Mouse (Mus musculus): ENCODE results near the gene Add1. TPM values are rescaled to one million over a fixed set of nuclear protein-coding genes. Genes with fewer than 3 reads are reported as not detected.

Add1 gene
- polyA plus RNA-seq, 1 experiment from 2014 or later, result 176 TPM

- peaks cover 4% of the 10 kb centered on the region for H3K4me1 ChIP-seq (ENCODE audit: control insufficient read depth, insufficient read depth, low read length)
- WGBS, result 86% methylated on average over 3 of the region's 3 CpGs
- no peak for ATAC-seq (ENCODE audit: insufficient read depth, low FRiP score)
- no peak overlapping the region for H3K27ac ChIP-seq (ENCODE audit: low read length)
- no peaks in the 10 kb centered on the region for H3K9me3 ChIP-seq (replicated peaks; ENCODE audit: control insufficient read depth, low read length)
- H3K27me3 ChIP-seq (ENCODE audit: control insufficient read depth, insufficient read depth, low read length), result no peaks in the 10 kb centered on the region
- H3K36me3 ChIP-seq (ENCODE audit: control insufficient read depth, insufficient read depth, low read length), result peaks cover 27% of the 10 kb centered on the region
- H3K4me2 ChIP-seq (ENCODE audit: low read depth, low read length), result no peak overlapping the region
- H3K9ac ChIP-seq (ENCODE audit: low read length), result no peak overlapping the region
- H3K4me3 ChIP-seq (replicated peaks; ENCODE audit: low read length), result no peak overlapping the region
Measured at GRCm38 (mm10) chr5:34641991-34642390, 68.5 kb downstream of the Add1 start.

GRCm38 (mm10) chr5:34642932-34643331, 69.5 kb downstream of the Add1 start:
- Histone ChIP-seq H3K27ac (ENCODE audit: low read length) (no peak overlapping the region), H3K9me3 (replicated peaks; ENCODE audit: control insufficient read depth, low read length) (no peaks in the 10 kb centered on the region), H3K4me2 (ENCODE audit: low read depth, low read length) (no peak overlapping the region), H3K4me3 (replicated peaks; ENCODE audit: low read length) (no peak overlapping the region), H3K36me3 (ENCODE audit: control insufficient read depth, insufficient read depth, low read length) (peaks cover 31% of the 10 kb centered on the region), H3K9ac (ENCODE audit: low read length) (no peak overlapping the region), H3K27me3 (ENCODE audit: control insufficient read depth, insufficient read depth, low read length) (no peaks in the 10 kb centered on the region), H3K4me1 (ENCODE audit: control insufficient read depth, insufficient read depth, low read length) (no peaks in the 10 kb centered on the region)
- WGBS, result 64% methylated on average over 5 of the region's 5 CpGs
- ATAC-seq (ENCODE audit: insufficient read depth, low FRiP score), result peak; percentile 88

- Histone ChIP-seq H3K4me1 (ENCODE audit: control insufficient read depth, insufficient read depth, low read length) (no peaks in the 10 kb centered on the region), H3K36me3 (ENCODE audit: control insufficient read depth, insufficient read depth, low read length) (peaks cover 31% of the 10 kb centered on the region), H3K4me2 (ENCODE audit: low read depth, low read length) (no peak overlapping the region), H3K27me3 (ENCODE audit: control insufficient read depth, insufficient read depth, low read length) (no peaks in the 10 kb centered on the region), H3K9ac (ENCODE audit: low read length) (no peak overlapping the region), H3K9me3 (replicated peaks; ENCODE audit: control insufficient read depth, low read length) (no peaks in the 10 kb centered on the region), H3K27ac (ENCODE audit: low read length) (no peak overlapping the region), H3K4me3 (replicated peaks; ENCODE audit: low read length) (no peak overlapping the region)
- ATAC-seq (ENCODE audit: insufficient read depth, low FRiP score), result no peak
- 56% methylated on average over 4 of the region's 4 CpGs for WGBS
Measured at GRCm38 (mm10) chr5:34647581-34647980, 74.1 kb downstream of the Add1 start.

GRCm38 (mm10) chr5:34652961-34653360, 79.5 kb downstream of the Add1 start:
- Histone ChIP-seq H3K9me3 (replicated peaks; ENCODE audit: control insufficient read depth, low read length) (no peaks in the 10 kb centered on the region), H3K4me3 (replicated peaks; ENCODE audit: low read length) (no peak overlapping the region), H3K27me3 (ENCODE audit: control insufficient read depth, insufficient read depth, low read length) (no peaks in the 10 kb centered on the region), H3K9ac (ENCODE audit: low read length) (no peak overlapping the region), H3K27ac (ENCODE audit: low read length) (no peak overlapping the region), H3K4me1 (ENCODE audit: control insufficient read depth, insufficient read depth, low read length) (no peaks in the 10 kb centered on the region), H3K36me3 (ENCODE audit: control insufficient read depth, insufficient read depth, low read length) (peaks cover 22% of the 10 kb centered on the region), H3K4me2 (ENCODE audit: low read depth, low read length) (no peak overlapping the region)
- 81% methylated on average over 5 of the region's 5 CpGs for WGBS
- no peak for ATAC-seq (ENCODE audit: insufficient read depth, low FRiP score)

- Histone ChIP-seq H3K27me3 (ENCODE audit: control insufficient read depth, insufficient read depth, low read length) (no peaks in the 10 kb centered on the region), H3K4me2 (ENCODE audit: low read depth, low read length) (no peak overlapping the region), H3K4me1 (ENCODE audit: control insufficient read depth, insufficient read depth, low read length) (peaks cover 7% of the 10 kb centered on the region; the same call in 1 of the 2 replicates), H3K4me3 (replicated peaks; ENCODE audit: low read length) (no peak overlapping the region), H3K9ac (ENCODE audit: low read length) (no peak overlapping the region), H3K27ac (ENCODE audit: low read length) (no peak overlapping the region), H3K9me3 (replicated peaks; ENCODE audit: control insufficient read depth, low read length) (no peaks in the 10 kb centered on the region), H3K36me3 (ENCODE audit: control insufficient read depth, insufficient read depth, low read length) (0 out of 2 replicates have a peak, but pooled peaks cover 13% of the 10 kb centered on the region)
- WGBS, result 79% methylated on average over 9 of the region's 9 CpGs
- no peak for ATAC-seq (ENCODE audit: insufficient read depth, low FRiP score)
Measured at GRCm38 (mm10) chr5:34654881-34655280, 81.4 kb downstream of the Add1 start.

- Histone ChIP-seq H3K4me3 (replicated peaks; ENCODE audit: low read length) (no peak overlapping the region), H3K27ac (ENCODE audit: low read length) (no peak overlapping the region), H3K36me3 (ENCODE audit: control insufficient read depth, insufficient read depth, low read length) (0 out of 2 replicates have a peak, but pooled peaks cover 4% of the 10 kb centered on the region), H3K9ac (ENCODE audit: low read length) (no peak overlapping the region), H3K27me3 (ENCODE audit: control insufficient read depth, insufficient read depth, low read length) (no peaks in the 10 kb centered on the region), H3K4me2 (ENCODE audit: low read depth, low read length) (no peak overlapping the region), H3K4me1 (ENCODE audit: control insufficient read depth, insufficient read depth, low read length) (peaks cover 7% of the 10 kb centered on the region; the same call in 1 of the 2 replicates), H3K9me3 (replicated peaks; ENCODE audit: control insufficient read depth, low read length) (no peaks in the 10 kb centered on the region)
- WGBS, result 80% methylated on average over 8 of the region's 8 CpGs
- ATAC-seq (ENCODE audit: insufficient read depth, low FRiP score), result no peak
Measured at GRCm38 (mm10) chr5:34657556-34657955, 84.1 kb downstream of the Add1 start.

- ATAC-seq (ENCODE audit: insufficient read depth, low FRiP score), result peak; percentile 100
- Histone ChIP-seq H3K9me3 (replicated peaks; ENCODE audit: control insufficient read depth, low read length) (no peaks in the 10 kb centered on the region), H3K4me2 (ENCODE audit: low read depth, low read length) (peak within 1 kb of the TSS; percentile 69), H3K4me1 (ENCODE audit: control insufficient read depth, insufficient read depth, low read length) (peaks cover 7% of the 10 kb centered on the region; the same call in 1 of the 2 replicates), H3K36me3 (ENCODE audit: control insufficient read depth, insufficient read depth, low read length) (no peaks in the 10 kb centered on the region), H3K27ac (ENCODE audit: low read length) (peak within 1 kb of the TSS; percentile 89), H3K9ac (ENCODE audit: low read length) (peak within 1 kb of the TSS; percentile 80), H3K27me3 (ENCODE audit: control insufficient read depth, insufficient read depth, low read length) (no peaks in the 10 kb centered on the region), H3K4me3 (replicated peaks; ENCODE audit: low read length) (peak within 1 kb of the TSS; percentile 73)
- WGBS, result under 1% methylated on average over 60 of the region's 60 CpGs
Measured at GRCm38 (mm10) chr5:34659686-34660590, 86.5 kb downstream of the Add1 start, which contains the start of the genes Nop14 and Grk4. TSS of gene Nop14 (minus strand) at chr5:34660148. TSS of gene Grk4 (plus strand) at chr5:34660379.

- no peaks in the 10 kb centered on the region for H3K36me3 ChIP-seq (ENCODE audit: control insufficient read depth, insufficient read depth, low read length)
- H3K9ac ChIP-seq (ENCODE audit: low read length), result peak overlapping the region; percentile 80
- ATAC-seq (ENCODE audit: insufficient read depth, low FRiP score), result no peak
- WGBS, result under 1% methylated on average over 57 of the region's 57 CpGs
- no peaks in the 10 kb centered on the region for H3K27me3 ChIP-seq (ENCODE audit: control insufficient read depth, insufficient read depth, low read length)
- H3K4me1 ChIP-seq (ENCODE audit: control insufficient read depth, insufficient read depth, low read length), result peaks cover 7% of the 10 kb centered on the region; the same call in 1 of the 2 replicates
- H3K9me3 ChIP-seq (replicated peaks; ENCODE audit: control insufficient read depth, low read length), result no peaks in the 10 kb centered on the region
- H3K27ac ChIP-seq (ENCODE audit: low read length), result peak overlapping the region; percentile 89
- peak overlapping the region; percentile 68 for H3K4me3 ChIP-seq (replicated peaks; ENCODE audit: low read length)
- peak overlapping the region; percentile 69 for H3K4me2 ChIP-seq (ENCODE audit: low read depth, low read length)
Measured at GRCm38 (mm10) chr5:34660591-34661130, 87.2 kb downstream of the Add1 start.

GRCm38 (mm10) chr5:34661909-34662308, 88.4 kb downstream of the Add1 start:
- no peak overlapping the region for H3K4me2 ChIP-seq (ENCODE audit: low read depth, low read length)
- WGBS, result 78% methylated on average over 4 of the region's 4 CpGs
- H3K9me3 ChIP-seq (replicated peaks; ENCODE audit: control insufficient read depth, low read length), result no peaks in the 10 kb centered on the region
- no peak overlapping the region for H3K4me3 ChIP-seq (replicated peaks; ENCODE audit: low read length)
- H3K9ac ChIP-seq (ENCODE audit: low read length), result no peak overlapping the region
- no peak overlapping the region for H3K27ac ChIP-seq (ENCODE audit: low read length)
- no peaks in the 10 kb centered on the region for H3K27me3 ChIP-seq (ENCODE audit: control insufficient read depth, insufficient read depth, low read length)
- H3K36me3 ChIP-seq (ENCODE audit: control insufficient read depth, insufficient read depth, low read length), result no peaks in the 10 kb centered on the region
- H3K4me1 ChIP-seq (ENCODE audit: control insufficient read depth, insufficient read depth, low read length), result peaks cover 7% of the 10 kb centered on the region; the same call in 1 of the 2 replicates
- ATAC-seq (ENCODE audit: insufficient read depth, low FRiP score), result no peak

All from stomach, embryonic 16.5 days (tissue).